Mouse (Mus musculus) CH12.LX (cell line): Measurements from ENCODE around the gene Ctdsp1. TPM values are rescaled to one million over a fixed set of nuclear protein-coding genes. Genes with fewer than 3 reads are reported as not detected.

Source experiments
- DNase-seq: peaks from one replicate; pipeline ENCODE4 v3.0.0-alpha.2; 2013; ENCODE audit errors: extremely low read depth
- H3K27ac ChIP-seq: 2 replicates; pipeline ENCODE4 v1.5.1; 2012; ENCODE audit warnings: low read depth, mild to moderate bottlenecking, control low read depth, moderate library complexity; ENCODE audit not compliant: insufficient read depth
- H3K27me3 ChIP-seq: replicated peaks from 2 replicates; pipeline ENCODE3; 2012; ENCODE audit warnings: inconsistent platforms
- H3K36me3 ChIP-seq, 2 experiments: replicated peaks in 1 of 2; 2 replicates each; pipeline versions ENCODE3 to v1.6.1; 2012; ENCODE audit warnings: inconsistent platforms in 1 of 2, low read length in 1 of 2, mild to moderate bottlenecking in 1 of 2, mixed read lengths in 1 of 2, moderate library complexity in 1 of 2; ENCODE audit not compliant: control insufficient read depth in 1 of 2, insufficient read depth in 1 of 2
- H3K4me1 ChIP-seq, 2 experiments: 2 replicates each; pipeline ENCODE4 v1.6.1; 2012; ENCODE audit warnings: inconsistent platforms in 1 of 2, moderate library complexity in 1 of 2; ENCODE audit not compliant: insufficient read depth in 2 of 2, control insufficient read depth in 1 of 2
- H3K4me2 ChIP-seq: 2 replicates; pipeline ENCODE4 v1.6.1; 2012; ENCODE audit warnings: low read depth, mild to moderate bottlenecking, control low read depth; ENCODE audit not compliant: poor library complexity, insufficient read depth, severe bottlenecking
- H3K4me3 ChIP-seq, 3 experiments: fragments of 150-350 bp in 1 of 3; sonication (generic) in 1 of 3; replicated peaks in 1 of 3; 2 replicates each; pipeline versions ENCODE3 to v1.5.1; 2011 to 2012; ENCODE audit warnings: low read depth in 2 of 3, low read length in 2 of 3, mild to moderate bottlenecking in 2 of 3, moderate library complexity in 2 of 3, control low read depth in 1 of 3, improper control_type of control experiment in 1 of 3, inconsistent platforms in 1 of 3, mixed read lengths in 1 of 3; ENCODE audit not compliant: poor library complexity in 1 of 3
- H3K79me2 ChIP-seq: replicated peaks from 2 replicates; pipeline ENCODE4 v1.6.1; 2012; ENCODE audit warnings: mild to moderate bottlenecking, moderate library complexity; ENCODE audit not compliant: control insufficient read depth, poor library complexity, insufficient read depth, severe bottlenecking; ENCODE audit errors: extremely low read depth
- H3K9ac ChIP-seq: 2 replicates; pipeline ENCODE4 v1.6.1; 2012; ENCODE audit warnings: low read depth, mild to moderate bottlenecking, control low read depth, moderate library complexity; ENCODE audit not compliant: insufficient read depth
- H3K9me3 ChIP-seq: replicated peaks from 2 replicates; pipeline ENCODE3; 2012; ENCODE audit warnings: low read length, inconsistent platforms, mixed read lengths
- CHD1 ChIP-seq: IDR thresholded peaks from 2 replicates; pipeline ENCODE4 v1.6.1; 2012; ENCODE audit warnings: low read depth, low read length, improper control_type of control experiment, inconsistent platforms
- CTCF ChIP-seq, 2 experiments: IDR thresholded peaks in 1 of 2; conservative IDR thresholded peaks in 1 of 2; 2 replicates each; pipeline ENCODE4 v1.5.1; 2011 to 2012; ENCODE audit warnings: low read depth in 2 of 2, low read length in 2 of 2, improper control_type of control experiment in 1 of 2, inconsistent platforms in 1 of 2, mild to moderate bottlenecking in 1 of 2, moderate library complexity in 1 of 2
- E2F4 ChIP-seq: IDR thresholded peaks from 2 replicates; pipeline ENCODE4 v1.6.1; 2011; ENCODE audit warnings: low read depth, low read length, improper control_type of control experiment; ENCODE audit not compliant: insufficient replicate concordance
- ETS1 ChIP-seq: conservative IDR thresholded peaks from 2 replicates; pipeline ENCODE4 v1.6.1; 2012; ENCODE audit warnings: low read depth, mild to moderate bottlenecking, inconsistent platforms, low read length, improper control_type of control experiment, moderate library complexity
- IRF4 ChIP-seq: IDR thresholded peaks from 2 replicates; pipeline ENCODE4 v1.6.1; 2014; ENCODE audit warnings: low read depth, mild to moderate bottlenecking, inconsistent platforms, low read length, improper control_type of control experiment
- JUN ChIP-seq: IDR thresholded peaks from 2 replicates; pipeline ENCODE4 v1.6.1; 2011; ENCODE audit warnings: low read depth, mild to moderate bottlenecking, low read length, improper control_type of control experiment, moderate library complexity; ENCODE audit not compliant: insufficient read depth
- JUND ChIP-seq: conservative IDR thresholded peaks from 2 replicates; pipeline ENCODE4 v1.6.1; 2011; ENCODE audit warnings: low read depth, low read length, improper control_type of control experiment
- KAT2A ChIP-seq: IDR thresholded peaks from 2 replicates; pipeline ENCODE4 v1.6.1; 2012; ENCODE audit warnings: low read length, improper control_type of control experiment, inconsistent platforms; ENCODE audit not compliant: insufficient replicate concordance
- MYC ChIP-seq: IDR thresholded peaks from 2 replicates; pipeline ENCODE4 v1.6.1; 2011; ENCODE audit warnings: low read depth, mild to moderate bottlenecking, improper control_type of control experiment, low read length
- NRF1 ChIP-seq: IDR thresholded peaks from 2 replicates; pipeline ENCODE4 v1.6.1; 2014; ENCODE audit warnings: low read depth, mild to moderate bottlenecking, inconsistent platforms, low read length, improper control_type of control experiment, moderate library complexity
- SIN3A ChIP-seq: IDR thresholded peaks from 2 replicates; pipeline ENCODE4 v1.6.1; 2012; ENCODE audit warnings: low read length, improper control_type of control experiment, inconsistent platforms
- ZC3H11A ChIP-seq: IDR thresholded peaks from 2 replicates; pipeline ENCODE4 v1.6.1; 2012; ENCODE audit warnings: low read depth, mild to moderate bottlenecking, inconsistent platforms, low read length, improper control_type of control experiment
- ZKSCAN1 ChIP-seq: IDR thresholded peaks from 2 replicates; pipeline ENCODE4 v1.6.1; 2012; ENCODE audit warnings: low read depth, inconsistent platforms, low read length, improper control_type of control experiment, borderline replicate concordance
- ZNF384 ChIP-seq: IDR thresholded peaks from 2 replicates; pipeline ENCODE4 v1.6.1; 2012; ENCODE audit warnings: low read depth, low read length, improper control_type of control experiment, inconsistent platforms
- dilution Hi-C: fragments of 300-500 bp; cut with MboI; formaldehyde crosslinking; loops from 2 replicates; pipeline ENCODE4 v1.14.3; 2020; ENCODE audit warnings: low sequenced_read_pairs; ENCODE audit not compliant: extremely low pct_unique_long_range_greater_than_20kb, extremely low pct_ligation_motif_present
- in situ Hi-C: fragments of 300-500 bp; cut with MboI; formaldehyde crosslinking; loops from 3 replicates; pipeline ENCODE4 v1.14.3; 2019; ENCODE audit warnings: low sequenced_read_pairs, low pct_ligation_motif_present, low pct_unique_long_range_greater_than_20kb, mixed read lengths
- polyA plus RNA-seq: library from polyadenylated mRNA; unstranded; fragments of >175 nt; gene quantifications from 2 replicates; pipeline ENCODE4 v1.2.1, GENCODE M21; 2012; ENCODE audit warnings: low read depth; ENCODE audit not compliant: insufficient read length
- total RNA-seq, 2 experiments: library from RNA; depleted of rRNA; stranded (reverse); fragments of 300-350 nt in 1 of 2; fragments of >200 nt in 1 of 2; gene quantifications; 2 replicates each; pipeline ENCODE4 v1.2.3; 2012 to 2014

Gene Ctdsp1
- total and polyA plus RNA-seq, 3 experiments, result 14.4 to 65.8 (median 23.4) TPM

- no peak overlapping the region for H3K4me3 ChIP-seq
- in situ Hi-C loops, result loop anchor here (5.0 to 10.0 kb wide), 2 partner anchors 51 to 81 kb away; no protein-coding TSS in a partner anchor
- no peak overlapping the region for H3K27ac ChIP-seq
- H3K9me3 ChIP-seq, result no peaks in the 10 kb centered on the region
- H3K4me2 ChIP-seq, result no peak overlapping the region
- H3K9ac ChIP-seq, result no peak overlapping the region
- no peak for DNase-seq
- no peak for TF ChIP-seq SIN3A
- no peak for TF ChIP-seq MYC
- TF ChIP-seq CHD1, result no peak
- TF ChIP-seq ETS1, result no peak
- no peak for TF ChIP-seq CTCF (conservative IDR thresholded peaks at IDR 0.05 in 1 of 2, IDR thresholded peaks at IDR 0.05 in 1 of 2; ENCODE audit: low read depth in 2 of 2, low read length in 2 of 2)
- no peak for TF ChIP-seq JUN
- TF ChIP-seq IRF4, result no peak
- no peak for TF ChIP-seq KAT2A
- TF ChIP-seq E2F4, result no peak
- TF ChIP-seq, all 38 proteins: peak for 0
- Histone ChIP-seq H3K27me3 (no peaks in the 10 kb centered on the region), H3K36me3 (peaks cover 19 to 22% of the 10 kb centered on the region in 2 experiments), H3K4me1 (peaks cover 4 to 55% of the 10 kb centered on the region in 2 experiments; a peak in 3 of 4 replicates), H3K79me2 (peaks cover 21% of the 10 kb centered on the region)
- dilution Hi-C loops, result no loop called here
Observed at GRCm38 (mm10) chr1:74393697-74394096, 2.4 kb downstream of the Ctdsp1 start.

- Histone ChIP-seq H3K4me1 (peaks cover 4 to 51% of the 10 kb centered on the region in 2 experiments; a peak in 3 of 4 replicates), H3K9ac (no peak overlapping the region), H3K27ac (no peak overlapping the region), H3K4me3 (no peak overlapping the region), H3K79me2 (peaks cover 21% of the 10 kb centered on the region), H3K36me3 (peaks cover 19 to 22% of the 10 kb centered on the region in 2 experiments), H3K4me2 (no peak overlapping the region), H3K27me3 (no peaks in the 10 kb centered on the region), H3K9me3 (no peaks in the 10 kb centered on the region)
- TF ChIP-seq ZC3H11A (no peak), JUND (no peak), KAT2A (no peak), ZNF384 (no peak), ZKSCAN1 (no peak), NRF1 (no peak)
- DNase-seq, result no peak
- in situ Hi-C loops, result loop anchor here (5.0 to 10.0 kb wide), 2 partner anchors 50 to 82 kb away; no protein-coding TSS in a partner anchor
- dilution Hi-C loops, result no loop called here
Observed at GRCm38 (mm10) chr1:74394311-74394710, 3.0 kb downstream of the Ctdsp1 start.
